Mouse (Mus musculus) E14TG2a.4 (cell line): ENCODE measurements at regions not wholly inside any gene's neighbourhood (a gene's known extent, or its start where the extent isn't known, plus 50 kb on each side); places are given as distances from the start of the nearest gene placed in this dataset.
A peak's percentile ranks its signal among the peaks of the same experiment; 100 is the strongest.

Experiments used
- H3K27me3 ChIP-seq: 2 replicates; pipeline ENCODE4 v1.6.1; 2014; ENCODE audit warnings: low read length, control low read depth; ENCODE audit not compliant: insufficient read depth
- H3K36me3 ChIP-seq: 2 replicates; pipeline ENCODE4 v1.6.1; 2014; ENCODE audit warnings: low read length, control low read depth; ENCODE audit not compliant: insufficient read depth
- H3K4me1 ChIP-seq: replicated peaks from 2 replicates; pipeline ENCODE4 v1.6.1; 2014; ENCODE audit warnings: low read depth, low read length, control low read depth
- H3K4me3 ChIP-seq: replicated peaks from 2 replicates; pipeline ENCODE4 v1.5.1; 2014; ENCODE audit warnings: mild to moderate bottlenecking, low read length
- H3K9me3 ChIP-seq: 2 replicates; pipeline ENCODE4 v1.6.1; 2014; ENCODE audit warnings: low read length, control low read depth
- CTCF ChIP-seq: conservative IDR thresholded peaks from 2 replicates; pipeline ENCODE4 v1.5.1; 2014; ENCODE audit warnings: low read length
- NANOG ChIP-seq: IDR thresholded peaks from 2 replicates; pipeline ENCODE4 v1.6.1; 2014; ENCODE audit warnings: borderline replicate concordance, low read length, mixed read lengths
- POU5F1 ChIP-seq: IDR thresholded peaks from 2 replicates; pipeline ENCODE4 v1.6.1; 2014; ENCODE audit warnings: low read length, borderline replicate concordance

DNA sequence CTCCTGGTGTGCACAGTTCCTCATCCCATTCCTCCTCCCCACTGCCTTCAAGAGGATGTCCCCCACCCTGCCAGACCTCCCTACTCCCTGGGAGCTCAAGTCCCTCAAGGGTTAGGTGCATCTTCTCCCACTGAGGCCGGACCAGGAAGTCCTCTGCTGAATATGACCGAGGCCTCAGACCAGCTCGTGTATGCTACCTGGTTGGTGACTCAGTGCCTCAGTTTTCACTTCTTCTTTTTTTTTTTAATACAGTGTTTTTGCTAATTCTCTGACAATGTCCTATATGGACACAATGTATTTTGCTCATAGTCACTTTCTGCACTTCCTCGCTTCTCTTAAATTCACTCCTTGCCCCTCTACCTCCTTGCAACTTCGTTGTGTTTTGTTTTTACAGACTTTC is 237.2 kb downstream of the Tle4 start:
- TF ChIP-seq POU5F1 (no peak), CTCF (no peak), NANOG (no peak)
- no peaks in the 10 kb centered on the region for H3K36me3 ChIP-seq
- no peaks in the 10 kb centered on the region for H3K9me3 ChIP-seq
- no peak overlapping the region for H3K4me3 ChIP-seq
- H3K27me3 ChIP-seq = no peaks in the 10 kb centered on the region
- H3K4me1 ChIP-seq = no peaks in the 10 kb centered on the region

- H3K4me3 ChIP-seq = no peak overlapping the region
- H3K9me3 ChIP-seq = no peaks in the 10 kb centered on the region
- no peaks in the 10 kb centered on the region for H3K27me3 ChIP-seq
- no peaks in the 10 kb centered on the region for H3K4me1 ChIP-seq
- no peak for TF ChIP-seq NANOG
- no peak for TF ChIP-seq CTCF
- TF ChIP-seq POU5F1 = no peak
- H3K36me3 ChIP-seq = no peaks in the 10 kb centered on the region
Measured at GRCm38 (mm10) chr19:14369098-14369604, 228.7 kb downstream of the Tle4 start.

GRCm38 (mm10) chr19:14371360-14371759 is 226.5 kb downstream of the Tle4 start:
- Histone ChIP-seq H3K9me3 (no peaks in the 10 kb centered on the region), H3K4me3 (no peak overlapping the region), H3K36me3 (no peaks in the 10 kb centered on the region), H3K4me1 (no peaks in the 10 kb centered on the region), H3K27me3 (no peaks in the 10 kb centered on the region)
- no peak for TF ChIP-seq NANOG
- no peak for TF ChIP-seq POU5F1

GRCm38 (mm10) chr19:14373996-14374395 is 223.9 kb downstream of the Tle4 start:
- no peak for TF ChIP-seq POU5F1
- no peak for TF ChIP-seq CTCF
- no peak for TF ChIP-seq NANOG
- H3K4me3 ChIP-seq = no peak overlapping the region
- H3K27me3 ChIP-seq = no peaks in the 10 kb centered on the region
- H3K4me1 ChIP-seq = no peaks in the 10 kb centered on the region
- H3K36me3 ChIP-seq = no peaks in the 10 kb centered on the region
- no peaks in the 10 kb centered on the region for H3K9me3 ChIP-seq

GRCm38 (mm10) chr19:14380898-14381297 is 217.0 kb downstream of the Tle4 start:
- H3K4me1 ChIP-seq = no peaks in the 10 kb centered on the region
- TF ChIP-seq NANOG = no peak
- no peak for TF ChIP-seq CTCF
- no peak for TF ChIP-seq POU5F1
- H3K4me3 ChIP-seq = no peak overlapping the region
- H3K36me3 ChIP-seq = no peaks in the 10 kb centered on the region
- no peaks in the 10 kb centered on the region for H3K27me3 ChIP-seq
- H3K9me3 ChIP-seq = no peaks in the 10 kb centered on the region

DNA sequence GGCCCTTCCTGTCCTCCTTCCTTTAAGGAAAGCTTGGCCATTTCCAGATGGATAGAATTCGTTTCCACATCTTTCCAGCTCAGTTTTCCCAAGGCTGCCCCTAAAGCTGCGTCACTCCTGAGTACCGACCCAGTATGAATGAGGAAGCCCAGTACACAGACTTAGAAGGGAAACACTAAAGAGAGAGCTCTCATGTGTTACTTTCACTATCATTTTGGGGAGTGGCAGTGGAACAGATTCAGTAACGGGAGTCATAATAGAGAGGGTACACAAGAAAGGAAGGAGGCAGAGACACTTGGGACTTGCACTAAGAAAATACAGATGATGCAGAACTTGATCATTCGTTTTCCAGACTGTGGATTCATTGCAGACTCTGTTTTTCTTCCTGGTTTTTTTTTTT is 210.1 kb downstream of the Tle4 start:
- H3K4me3 ChIP-seq = no peak overlapping the region
- H3K9me3 ChIP-seq = no peaks in the 10 kb centered on the region
- no peaks in the 10 kb centered on the region for H3K4me1 ChIP-seq
- no peaks in the 10 kb centered on the region for H3K27me3 ChIP-seq
- TF ChIP-seq CTCF = no peak
- TF ChIP-seq POU5F1 = no peak
- TF ChIP-seq NANOG = no peak
- no peaks in the 10 kb centered on the region for H3K36me3 ChIP-seq

DNA sequence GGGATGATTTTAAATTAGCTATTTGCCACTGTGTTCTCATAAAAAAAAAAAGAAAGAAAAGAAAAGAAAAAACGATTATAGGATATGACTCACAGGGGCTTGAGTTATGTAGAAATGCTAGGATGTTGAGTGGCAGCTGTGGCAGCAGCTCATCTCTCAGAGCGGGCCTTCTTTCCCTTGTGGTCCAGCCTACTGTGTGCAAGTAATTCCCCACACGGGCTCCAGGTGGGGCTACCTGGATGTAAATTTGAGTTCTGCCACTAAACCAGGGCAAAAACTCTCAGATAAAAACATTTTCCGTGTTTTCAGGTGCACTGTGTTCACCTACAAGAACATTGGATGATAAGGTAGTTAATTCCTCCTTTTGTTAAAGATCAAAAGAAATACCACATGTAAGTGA is 209.3 kb downstream of the Tle4 start:
- peak; percentile 61 for TF ChIP-seq CTCF
- TF ChIP-seq NANOG = no peak

DNA sequence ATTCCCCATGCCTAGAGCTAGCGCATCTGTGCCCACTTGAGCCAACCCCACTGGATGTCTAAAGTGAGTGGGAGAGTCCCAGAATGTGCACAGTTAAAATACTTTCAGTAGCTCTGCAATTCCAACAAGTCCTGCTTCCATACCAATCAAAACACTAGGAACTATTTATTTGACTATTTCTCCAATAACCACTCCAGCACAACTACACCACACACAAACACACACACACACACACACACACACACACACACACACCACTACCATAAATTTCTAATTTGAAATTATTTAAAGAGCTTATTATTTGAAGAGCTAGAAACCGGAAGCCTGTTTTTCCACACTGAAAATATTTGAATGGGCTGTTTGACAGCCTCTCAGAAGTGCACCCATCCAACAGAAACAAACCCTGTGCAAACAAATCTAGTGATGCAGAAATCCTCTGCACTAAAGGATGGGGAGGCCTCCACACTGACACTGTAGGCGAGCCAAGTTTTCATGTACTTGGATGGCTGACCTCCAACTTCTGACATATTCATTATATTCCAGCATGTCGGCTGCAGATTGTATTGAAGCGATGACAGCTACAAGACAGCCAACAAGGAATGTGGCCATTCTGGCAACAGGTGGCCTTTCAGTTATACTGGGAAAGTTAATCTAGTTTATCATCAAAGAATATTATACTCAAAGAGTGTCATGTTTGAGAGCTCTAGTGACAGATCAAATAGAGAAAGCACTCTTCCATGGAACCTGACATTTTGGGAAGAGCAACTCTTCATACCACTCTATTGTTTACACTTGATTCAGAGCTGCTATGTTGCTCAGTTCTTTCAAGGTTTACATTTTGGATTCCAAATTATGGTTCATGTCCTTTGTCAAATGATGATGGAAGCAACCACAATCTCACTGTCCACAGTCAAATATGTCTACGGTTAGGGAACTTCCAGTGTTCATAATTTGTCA is 207.7 kb downstream of the Tle4 start:
- TF ChIP-seq POU5F1 = no peak
- no peak for TF ChIP-seq CTCF
- TF ChIP-seq NANOG = no peak
- no peaks in the 10 kb centered on the region for H3K36me3 ChIP-seq
- no peaks in the 10 kb centered on the region for H3K9me3 ChIP-seq
- H3K4me3 ChIP-seq = no peak overlapping the region
- H3K4me1 ChIP-seq = no peaks in the 10 kb centered on the region
- H3K27me3 ChIP-seq = no peaks in the 10 kb centered on the region

More for the DNA sequence above, 209.3 kb downstream of the Tle4 start:
- no peak overlapping the region for H3K4me3 ChIP-seq
- H3K9me3 ChIP-seq = no peaks in the 10 kb centered on the region
- no peaks in the 10 kb centered on the region for H3K36me3 ChIP-seq
- H3K4me1 ChIP-seq = no peaks in the 10 kb centered on the region
- no peaks in the 10 kb centered on the region for H3K27me3 ChIP-seq
